Mouse (Mus musculus): ENCODE results near the gene Gm20388. TPM values are rescaled to one million over a fixed set of nuclear protein-coding genes. Genes with fewer than 3 reads are reported as not detected.

Gene Gm20388
- polyA plus RNA-seq, 2 experiments, result 8.5 TPM; not detected in 1

GRCm38 (mm10) chr8:120482015-120482689 is 571.5 kb downstream of the Gm20388 start:
- no peak overlapping the region for H3K9ac ChIP-seq (replicated peaks)
- ATAC-seq (ENCODE audit: insufficient read depth), result no peak
- H3K9me3 ChIP-seq (ENCODE audit: control insufficient read depth, low read length), result no peaks in the 10 kb centered on the region
- H3K4me3 ChIP-seq (ENCODE audit: insufficient read depth in 1 of 2, low read depth in 2 of 2, low read length in 2 of 2), result no peak overlapping the region
- peak overlapping the region; percentile 35; the same call in 1 of the 2 replicates for H3K27ac ChIP-seq
- H3K4me2 ChIP-seq (ENCODE audit: low read depth), result no peak overlapping the region
- no peaks in the 10 kb centered on the region for H3K27me3 ChIP-seq (ENCODE audit: control insufficient read depth, insufficient read depth, low read length)
- 74% methylated on average over 9 of the region's 9 CpGs for WGBS (ENCODE audit: insufficient replicate concordance)
- peaks cover 43 to 49% of the 10 kb centered on the region in 2 experiments for H3K4me1 ChIP-seq (replicated peaks; ENCODE audit: control insufficient read depth in 2 of 2, insufficient read depth in 2 of 2, low read length in 1 of 2)
- H3K36me3 ChIP-seq (replicated peaks; ENCODE audit: control insufficient read depth, insufficient read depth, low read depth), result no peaks in the 10 kb centered on the region
- TF ChIP-seq EP300 (IDR thresholded peaks at IDR 0.05; ENCODE audit: low read depth), result no peak
- no peak for TF ChIP-seq CTCF (IDR thresholded peaks at IDR 0.05; ENCODE audit: low read depth)
- DNase-seq (ENCODE audit: low read depth in 3 of 3, low spot score in 3 of 3), result no peak

GRCm38 (mm10) chr8:120484460-120484859 is 573.8 kb downstream of the Gm20388 start:
- no peak overlapping the region for H3K4me2 ChIP-seq (ENCODE audit: low read depth)
- peak overlapping the region; percentile 93 for H3K27ac ChIP-seq
- H3K4me3 ChIP-seq (ENCODE audit: insufficient read depth in 1 of 2, low read depth in 2 of 2, low read length in 2 of 2), result no peak overlapping the region
- TF ChIP-seq CTCF (IDR thresholded peaks at IDR 0.05; ENCODE audit: low read depth) (no peak), EP300 (IDR thresholded peaks at IDR 0.05; ENCODE audit: low read depth) (no peak)
- H3K36me3 ChIP-seq (replicated peaks; ENCODE audit: control insufficient read depth, insufficient read depth, low read depth), result no peaks in the 10 kb centered on the region
- H3K27me3 ChIP-seq (ENCODE audit: control insufficient read depth, insufficient read depth, low read length), result no peaks in the 10 kb centered on the region
- no peaks in the 10 kb centered on the region for H3K9me3 ChIP-seq (ENCODE audit: control insufficient read depth, low read length)
- 32% methylated on average over 6 of the region's 6 CpGs for WGBS (ENCODE audit: insufficient replicate concordance)
- H3K9ac ChIP-seq (replicated peaks), result peak overlapping the region; percentile 63
- H3K4me1 ChIP-seq (replicated peaks; ENCODE audit: control insufficient read depth in 2 of 2, insufficient read depth in 2 of 2, low read length in 1 of 2), result peaks cover 32 to 38% of the 10 kb centered on the region in 2 experiments
- DNase-seq (ENCODE audit: low read depth in 3 of 3, low spot score in 3 of 3), result no peak
- ATAC-seq (ENCODE audit: insufficient read depth), result no peak

- H3K27me3 ChIP-seq (ENCODE audit: control insufficient read depth, insufficient read depth, low read length), result no peaks in the 10 kb centered on the region
- H3K9me3 ChIP-seq (ENCODE audit: control insufficient read depth, low read length), result no peaks in the 10 kb centered on the region
- ATAC-seq (ENCODE audit: insufficient read depth) (peak; percentile 2; the same call in 1 of the 2 replicates), DNase-seq (ENCODE audit: low read depth in 3 of 3, low spot score in 3 of 3) (no peak)
- no peak overlapping the region for H3K4me3 ChIP-seq (ENCODE audit: insufficient read depth in 1 of 2, low read depth in 2 of 2, low read length in 2 of 2)
- no peak for TF ChIP-seq CTCF (IDR thresholded peaks at IDR 0.05; ENCODE audit: low read depth)
- TF ChIP-seq EP300 (IDR thresholded peaks at IDR 0.05; ENCODE audit: low read depth), result no peak
- peaks cover 27 to 36% of the 10 kb centered on the region in 2 experiments for H3K4me1 ChIP-seq (replicated peaks; ENCODE audit: control insufficient read depth in 2 of 2, insufficient read depth in 2 of 2, low read length in 1 of 2)
- WGBS (ENCODE audit: insufficient replicate concordance), result 19% methylated on average over 6 of the region's 6 CpGs
- no peaks in the 10 kb centered on the region for H3K36me3 ChIP-seq (replicated peaks; ENCODE audit: control insufficient read depth, insufficient read depth, low read depth)
- peak overlapping the region; percentile 93 for H3K27ac ChIP-seq
- peak overlapping the region; percentile 88 for H3K4me2 ChIP-seq (ENCODE audit: low read depth)
- H3K9ac ChIP-seq (replicated peaks), result peak overlapping the region; percentile 63
Measured at GRCm38 (mm10) chr8:120485116-120485515, 574.5 kb downstream of the Gm20388 start.

- Histone ChIP-seq H3K4me3 (ENCODE audit: insufficient read depth in 1 of 2, low read depth in 2 of 2, low read length in 2 of 2) (peak overlapping the region; percentile 98 to 99), H3K9me3 (ENCODE audit: control insufficient read depth, low read length) (no peaks in the 10 kb centered on the region), H3K27me3 (ENCODE audit: control insufficient read depth, insufficient read depth, low read length) (no peaks in the 10 kb centered on the region), H3K27ac (peak overlapping the region; percentile 93), H3K4me1 (replicated peaks; ENCODE audit: control insufficient read depth in 2 of 2, insufficient read depth in 2 of 2, low read length in 1 of 2) (peaks cover 30 to 34% of the 10 kb centered on the region in 2 experiments), H3K4me2 (ENCODE audit: low read depth) (peak overlapping the region; percentile 88), H3K9ac (replicated peaks) (peak overlapping the region; percentile 92), H3K36me3 (replicated peaks; ENCODE audit: control insufficient read depth, insufficient read depth, low read depth) (no peaks in the 10 kb centered on the region)
- DNase-seq (ENCODE audit: low read depth in 3 of 3, low spot score in 3 of 3) (peak; percentile 80), ATAC-seq (ENCODE audit: insufficient read depth) (peak; percentile 69)
- TF ChIP-seq EP300 (IDR thresholded peaks at IDR 0.05; ENCODE audit: low read depth) (no peak; the same call in 1 of the 2 replicates), CTCF (IDR thresholded peaks at IDR 0.05; ENCODE audit: low read depth) (peak; percentile 12; the same call in 1 of the 2 replicates)
- 16% methylated on average over 21 of the region's 21 CpGs for WGBS (ENCODE audit: insufficient replicate concordance)
Measured at GRCm38 (mm10) chr8:120485551-120486476, 575.2 kb downstream of the Gm20388 start.

Measured in liver, embryonic 14.5 days (tissue).